Mouse (Mus musculus): Measurements from ENCODE around the gene Ccdc28a.

The Ccdc28a gene

DNA sequence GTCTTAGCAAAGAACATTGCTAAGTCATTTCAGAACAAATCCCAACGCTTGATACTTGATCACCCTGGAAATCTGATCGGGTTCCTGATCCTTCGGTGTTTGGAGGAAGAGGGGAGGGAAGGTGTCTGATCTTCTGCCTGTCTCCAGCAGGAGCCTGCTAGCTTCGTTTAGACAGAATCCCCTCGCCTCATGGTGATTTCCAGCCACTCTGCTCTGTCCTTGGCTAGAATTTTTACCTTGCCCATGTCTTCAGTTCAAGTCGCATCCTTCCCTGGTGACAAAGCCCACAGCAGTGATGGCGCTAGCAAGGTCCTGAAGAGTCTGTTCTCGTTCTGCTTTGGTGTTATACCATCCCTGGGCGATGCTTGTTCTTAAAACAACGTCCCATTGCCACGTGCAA lies 40.6 kb downstream of the Ccdc28a start:
- DNase-seq (ENCODE audit: low spot score in 2 of 2), result no peak

DNA sequence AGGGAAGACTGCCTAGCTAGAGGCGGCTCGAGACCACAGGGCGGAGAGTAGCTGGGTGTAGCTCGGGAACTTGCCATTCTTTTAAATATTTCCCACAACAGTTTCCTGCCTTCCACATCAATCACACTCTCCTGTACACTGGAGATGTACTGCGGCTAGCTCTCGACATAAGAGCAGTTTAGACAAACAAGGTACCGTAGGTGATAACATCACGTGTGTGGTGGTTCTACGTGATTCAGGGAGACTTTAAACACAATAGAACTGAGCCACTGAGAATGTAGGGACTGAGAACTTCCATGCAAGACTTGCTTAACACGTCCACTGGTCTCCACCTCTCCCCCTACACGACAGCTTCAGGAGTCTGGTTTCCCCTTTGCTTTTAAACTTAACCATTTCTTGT lies 41.6 kb downstream of the Ccdc28a start:
- DNase-seq (ENCODE audit: low spot score in 2 of 2), result no peak

DNA sequence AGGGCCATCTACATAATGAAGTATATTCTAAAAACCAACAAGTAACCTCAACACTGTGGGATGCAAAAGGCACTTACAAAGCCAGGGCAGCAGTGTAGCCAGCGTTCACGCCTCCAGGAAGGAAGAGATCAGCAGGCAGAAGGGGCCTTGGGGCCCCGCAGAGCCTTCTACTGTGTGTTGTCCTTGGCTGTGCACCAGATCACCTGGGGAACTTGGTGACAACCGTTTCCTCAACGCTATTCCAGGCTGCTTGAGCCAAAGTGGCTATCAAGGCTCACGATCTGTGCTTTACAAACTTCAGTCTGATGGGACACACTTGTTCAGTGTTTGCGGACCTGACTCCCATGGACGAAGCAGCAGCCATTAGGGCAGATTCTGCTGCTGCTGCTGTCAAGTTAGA lies 43.1 kb downstream of the Ccdc28a start:
- DNase-seq (ENCODE audit: low spot score in 2 of 2), result no peak

DNA sequence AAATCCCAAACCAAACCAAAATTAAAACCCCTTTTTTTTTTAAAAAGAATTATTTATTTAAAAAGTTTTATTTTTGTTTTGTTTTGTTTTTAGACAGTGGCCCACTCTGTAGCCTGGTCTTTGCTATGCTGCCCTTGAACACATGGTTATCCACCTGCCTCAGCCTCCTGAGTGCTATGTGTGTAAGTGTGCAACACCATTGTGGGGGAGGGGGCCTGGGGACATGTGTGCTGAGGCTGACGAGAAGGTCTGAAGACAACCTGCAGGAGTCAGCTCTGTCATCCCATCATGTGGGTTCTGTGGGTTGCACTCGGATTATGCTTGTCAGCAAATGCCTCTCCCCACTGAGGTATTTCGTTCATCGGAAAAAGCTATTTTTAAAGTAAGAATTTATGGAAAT lies 45.3 kb downstream of the Ccdc28a start:
- no peak for DNase-seq (ENCODE audit: low spot score in 2 of 2)

DNA sequence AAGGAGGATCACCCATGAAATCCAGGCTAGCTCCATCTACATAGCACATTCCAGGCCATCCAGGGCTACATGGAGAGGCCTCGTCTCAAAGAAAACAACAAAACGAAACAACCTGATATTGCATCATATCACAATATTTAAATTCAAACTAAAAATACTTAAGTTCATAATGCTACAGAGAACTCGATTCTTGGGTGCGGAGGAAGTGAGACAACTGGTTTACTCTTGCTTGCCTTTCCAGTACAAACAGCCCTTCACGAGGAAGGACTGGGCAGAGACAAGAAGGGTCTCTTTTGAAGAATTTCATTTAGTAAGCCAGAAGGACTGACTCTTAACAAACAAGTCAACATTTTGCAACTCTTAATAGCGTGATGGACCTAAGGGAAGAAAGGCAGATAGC lies 46.2 kb downstream of the Ccdc28a start:
- DNase-seq (ENCODE audit: low spot score in 2 of 2), result no peak

DNA sequence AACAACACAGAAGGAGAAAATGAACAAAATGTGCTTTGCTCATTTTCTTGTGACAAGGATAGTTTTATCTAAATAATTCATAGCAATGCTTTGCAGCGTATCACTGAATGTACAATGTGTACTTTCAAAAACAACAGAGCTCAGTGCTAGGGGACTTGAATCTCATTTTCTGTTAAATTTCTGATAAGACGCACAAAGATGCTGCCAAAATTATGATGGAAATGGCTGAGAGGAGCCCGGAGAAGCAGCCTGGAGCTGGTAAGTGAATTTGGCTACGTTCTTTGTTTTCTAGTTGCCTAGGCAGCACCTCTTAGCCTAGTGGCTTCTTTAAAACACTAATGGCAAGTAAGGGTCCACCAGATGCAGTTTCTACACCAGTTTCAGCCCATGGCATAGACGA lies 52.6 kb downstream of the Ccdc28a start:
- peak in 1 of 2 experiments; percentile 5 for DNase-seq (ENCODE audit: low spot score in 2 of 2)

DNA sequence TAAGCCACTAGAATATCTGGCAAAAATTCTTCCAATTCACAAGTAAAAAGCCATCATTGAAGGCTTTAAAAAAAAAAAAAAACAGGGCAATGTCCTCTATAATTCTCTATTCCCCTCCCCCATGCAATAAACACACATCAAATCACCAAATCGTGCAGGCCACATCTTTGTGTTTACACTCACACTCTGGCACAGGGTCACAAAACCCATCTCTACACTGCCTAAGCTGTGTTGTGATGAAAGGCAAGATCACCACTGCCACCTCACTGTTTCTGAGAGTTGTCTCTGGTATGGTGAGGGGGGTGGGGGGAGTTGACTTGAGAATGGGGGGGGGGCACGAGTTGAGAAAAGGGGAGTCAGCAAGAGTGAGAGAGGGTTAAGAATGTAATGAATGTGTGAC lies 57.5 kb downstream of the Ccdc28a start:
- no peak for DNase-seq (ENCODE audit: low spot score in 2 of 2)

DNA sequence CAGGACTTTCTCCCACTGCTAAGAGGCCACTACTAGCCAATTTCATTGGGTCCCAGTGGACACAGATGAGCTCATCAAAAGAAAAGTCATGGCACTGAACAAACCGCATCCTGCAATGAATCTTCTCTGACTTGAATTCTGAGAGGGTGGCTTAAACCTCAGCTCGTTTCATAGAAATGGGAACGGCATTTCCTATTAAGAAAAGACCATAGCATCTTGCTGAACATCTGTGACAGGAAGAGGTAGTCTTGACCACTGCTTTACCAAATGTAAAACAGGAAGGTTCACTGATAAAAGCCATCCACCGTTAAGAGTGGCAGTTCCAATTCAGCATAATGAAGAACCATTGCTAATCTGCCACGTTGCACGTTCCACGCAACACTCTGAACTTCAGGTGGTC lies 58.1 kb downstream of the Ccdc28a start:
- DNase-seq (ENCODE audit: low spot score in 2 of 2), result no peak

DNA sequence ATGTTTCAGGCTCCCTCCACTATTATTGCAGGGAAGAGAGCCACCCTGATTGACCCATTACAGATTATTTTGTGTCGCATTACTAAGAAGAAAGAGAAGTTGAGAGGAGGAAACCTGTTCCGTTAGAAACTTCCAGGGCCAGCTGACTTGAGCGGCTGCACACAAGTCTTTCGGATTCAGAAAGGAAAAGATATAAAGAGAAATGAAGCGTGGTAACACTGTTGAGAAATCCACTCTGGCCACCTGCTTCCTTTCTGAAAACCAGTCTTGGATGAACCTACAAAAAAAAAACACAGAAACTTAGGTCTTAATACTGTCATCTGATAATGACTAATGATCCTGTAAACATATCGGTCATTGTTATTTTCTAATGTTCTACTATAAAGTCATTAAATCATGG lies 59.7 kb downstream of the Ccdc28a start:
- DNase-seq (ENCODE audit: low spot score in 2 of 2), result no peak

Data from right cerebral cortex, adult 2 months (tissue).